Comparison of ENCODE assay signal across 8 mouse cellular contexts in the genomic region with DNA sequence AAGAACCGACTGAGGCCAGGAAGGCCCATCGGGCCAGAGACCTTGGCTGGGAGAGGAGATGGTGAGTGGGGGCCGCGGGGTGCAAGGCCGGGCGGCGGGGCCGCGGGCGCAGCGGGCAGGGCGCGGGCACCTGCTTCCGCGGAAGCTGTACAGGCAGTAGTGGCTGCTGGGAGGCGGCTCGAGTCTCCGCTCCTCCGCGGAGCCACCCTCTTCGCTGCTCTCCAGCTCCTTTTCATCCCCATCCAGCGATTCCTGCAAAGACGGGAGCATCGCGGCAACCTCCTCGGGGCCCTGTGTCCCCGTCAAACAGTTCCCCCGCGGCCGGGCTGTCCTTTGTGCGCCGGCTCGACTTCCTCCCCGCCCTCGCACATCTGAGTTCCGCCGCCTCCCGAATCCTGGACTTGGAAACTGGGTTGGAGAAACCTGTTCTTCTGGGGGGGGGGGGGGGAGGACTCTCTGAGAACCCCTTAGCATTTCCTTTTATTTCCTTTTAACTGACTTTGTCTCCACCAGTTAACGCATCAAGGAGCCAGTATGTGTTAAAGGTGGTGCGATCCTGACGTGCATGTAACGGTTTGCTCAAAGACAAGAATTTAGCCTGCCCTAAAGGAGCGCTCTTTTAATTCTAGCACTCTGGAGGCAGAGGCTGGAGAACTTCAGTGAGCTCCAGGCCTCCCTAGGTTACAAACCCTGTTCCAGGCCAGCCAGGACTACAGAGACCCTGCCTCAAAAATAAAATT. TPM values are rescaled to one million over a fixed set of nuclear protein-coding genes. Genes with fewer than 3 reads are reported as not detected.
DNase-seq lines count a peak whose midpoint lies in the region; ATAC-seq and TF ChIP-seq lines count a peak whose summit lies in the region.

5730455P16Rik (minus strand) TSS at position 323 of the 740 bp plus-strand sequence.

- peak; percentile 76 for ATAC-seq in intestine, postnatal 0 days
- ATAC-seq in midbrain, embryonic 12.5 days (ENCODE audit: low FRiP score, low read depth), result peak; percentile 83

- peak within 1 kb of the TSS; percentile 85 for H3K4me3 ChIP-seq in intestine, postnatal 0 days (ENCODE audit: low read depth, low read length)
- H3K4me3 ChIP-seq in limb, embryonic 10.5 days, result peak within 1 kb of the TSS; percentile 91
- H3K4me3 ChIP-seq in midbrain, embryonic 12.5 days, result peak within 1 kb of the TSS; percentile 85

- 1% methylated on average over 36 of the region's 43 CpGs for WGBS in intestine, postnatal 0 days
- WGBS in limb, embryonic 10.5 days, result 2% methylated on average over 42 of the region's 43 CpGs
- 2% methylated on average over 43 of the region's 43 CpGs for WGBS in midbrain, embryonic 12.5 days

- H3K27me3 ChIP-seq in intestine, postnatal 0 days (replicated peaks; ENCODE audit: control insufficient read depth, insufficient read depth, low read length), result no peaks in the 10 kb centered on the region
- H3K27me3 ChIP-seq in limb, embryonic 10.5 days (ENCODE audit: low read depth, poor library complexity, severe bottlenecking), result no peaks in the 10 kb centered on the region
- H3K27me3 ChIP-seq in midbrain, embryonic 12.5 days, result no peaks in the 10 kb centered on the region

- H3K27ac ChIP-seq in intestine, postnatal 0 days (ENCODE audit: low read depth, low read length), result peak within 1 kb of the TSS; percentile 57; the same call in 1 of the 2 replicates
- peak within 1 kb of the TSS; percentile 95 for H3K27ac ChIP-seq in limb, embryonic 10.5 days
- H3K27ac ChIP-seq in midbrain, embryonic 12.5 days (replicated peaks), result peak within 1 kb of the TSS; percentile 96

- H3K36me3 ChIP-seq in intestine, postnatal 0 days (ENCODE audit: control insufficient read depth, insufficient read depth), result peaks cover 4% of the 10 kb centered on the region; the same call in 1 of the 2 replicates
- peaks cover 29% of the 10 kb centered on the region for H3K36me3 ChIP-seq in limb, embryonic 10.5 days
- peaks cover 17% of the 10 kb centered on the region for H3K36me3 ChIP-seq in midbrain, embryonic 12.5 days

- H3K4me2 ChIP-seq in intestine, postnatal 0 days (replicated peaks; ENCODE audit: low read depth), result peak within 1 kb of the TSS; percentile 79
- peak within 1 kb of the TSS; percentile 77 for H3K4me2 ChIP-seq in midbrain, embryonic 12.5 days (replicated peaks)

- no peaks in the 10 kb centered on the region for H3K9me3 ChIP-seq in intestine, postnatal 0 days (ENCODE audit: control insufficient read depth)
- H3K9me3 ChIP-seq in limb, embryonic 10.5 days (replicated peaks), result no peaks in the 10 kb centered on the region
- no peaks in the 10 kb centered on the region for H3K9me3 ChIP-seq in midbrain, embryonic 12.5 days

- DNase-seq in layer of hippocampus, adult 11-12 months (ENCODE audit: low spot score), result peak; percentile 76
- no peak for DNase-seq in layer of hippocampus, adult 9-10 months (ENCODE audit: low spot score)
- peak; percentile 87 for DNase-seq in embryo, embryonic 9.5 days (ENCODE audit: extremely low spot score)
- peak; percentile 75 to 85 for DNase-seq in gastrocnemius, postnatal 4 days (ENCODE audit: low spot score in 2 of 2)
- DNase-seq in limb, embryonic 10.5 days (ENCODE audit: low spot score), result peak; percentile 91
- DNase-seq in skeletal muscle tissue, adult 2 months (ENCODE audit: low read depth, low spot score), result peak; percentile 54

- no peaks in the 10 kb centered on the region for H3K4me1 ChIP-seq in intestine, postnatal 0 days (replicated peaks; ENCODE audit: control insufficient read depth, insufficient read depth, low read length)
- H3K4me1 ChIP-seq in limb, embryonic 10.5 days, result peaks cover 15% of the 10 kb centered on the region
- peaks cover 8% of the 10 kb centered on the region for H3K4me1 ChIP-seq in midbrain, embryonic 12.5 days

- peak within 1 kb of the TSS; percentile 82 for H3K9ac ChIP-seq in intestine, postnatal 0 days (ENCODE audit: low read depth, low read length)
- H3K9ac ChIP-seq in midbrain, embryonic 12.5 days (replicated peaks), result peak within 1 kb of the TSS; percentile 96

- TF ChIP-seq CTCF in intestine, postnatal 0 days (IDR thresholded peaks at IDR 0.05; ENCODE audit: low read depth), result no peak

RNA-seq across cellular contexts. Expression of gene 5730455P16Rik, which starts in this region (rescaled TPM):
- 10 to 100 TPM; 22.3 to 25.5 TPM for total RNA-seq in gastrocnemius, postnatal 4 days (2021)
- polyA plus RNA-seq in intestine, postnatal 0 days (2015; fragmentation: Nextera tagmentation; extraction: Ambion mirVana), result 8.7 and 9.1 TPM in 2 replicates
- polyA plus RNA-seq in limb, embryonic 10.5 days (2016; fragmentation: Nextera tagmentation; extraction: Ambion mirVana), result 21.3 and 25.0 TPM in 2 replicates
- polyA plus RNA-seq in midbrain, embryonic 12.5 days (2016; fragmentation: Nextera tagmentation; extraction: Ambion mirVana), result 31.4 and 34.4 TPM in 2 replicates
